In genomic region chr12:54984701-54985256, GRCm38 (mm10) we compare ENCODE assay signal across 8 mouse cellular contexts. TPM values are rescaled to one million over a fixed set of nuclear protein-coding genes. Genes with fewer than 3 reads are reported as not detected.
DNase-seq lines count a peak whose midpoint lies in the region; ATAC-seq lines count a peak whose summit lies in the region.

No protein-coding gene starts in this region.

- under 1% methylated on average over 42 of the region's 42 CpGs for WGBS in forebrain, embryonic 14.5 days
- WGBS in macrophage (ENCODE audit: missing documents) = under 1% methylated on average over 41 of the region's 42 CpGs

- H3K9ac ChIP-seq in forebrain, embryonic 14.5 days (ENCODE audit: low read length) = peak overlapping the region; percentile 84

- ATAC-seq in forebrain, embryonic 14.5 days = peak; percentile 79

- DNase-seq in MEL-GATA-1-ER (ENCODE audit: extremely low read depth, low read depth) = peak; percentile 66
- DNase-seq in c-Kit-negative CD71-positive TER-119-positive erythroid progenitor cells, embryonic 14.5 days (ENCODE audit: low read depth, low spot score) = peak; percentile 65
- DNase-seq in forebrain, embryonic 14.5 days (ENCODE audit: low spot score) = peak; percentile 68
- DNase-seq in heart, postnatal 4 days = peak; percentile 78
- DNase-seq in layer of hippocampus, postnatal 36 days = peak; percentile 20 to 34
- peak; percentile 54 for DNase-seq in right cerebral cortex, adult 18-20 months
- DNase-seq in yolk sac, embryonic 10.5 days (ENCODE audit: low spot score) = peak; percentile 75

- H3K79me2 ChIP-seq in macrophage (ENCODE audit: inconsistent target) = peaks cover 51% of the 10 kb centered on the region

- no peaks in the 10 kb centered on the region for H3K36me3 ChIP-seq in forebrain, embryonic 14.5 days (ENCODE audit: control insufficient read depth, insufficient read depth, low read length)
- no peaks in the 10 kb centered on the region for H3K36me3 ChIP-seq in macrophage (ENCODE audit: inconsistent target)

- H3K27ac ChIP-seq in forebrain, embryonic 14.5 days (ENCODE audit: low read depth, low read length) = peak overlapping the region; percentile 86
- peak overlapping the region; percentile 28; the same call in 1 of the 2 replicates for H3K27ac ChIP-seq in macrophage

- H3K27me3 ChIP-seq in forebrain, embryonic 14.5 days (replicated peaks; ENCODE audit: control insufficient read depth, insufficient read depth, low read length) = no peaks in the 10 kb centered on the region

- peak overlapping the region; percentile 91 for H3K4me3 ChIP-seq in forebrain, embryonic 14.5 days (ENCODE audit: low read depth, low read length)
- peak overlapping the region; percentile 50 for H3K4me3 ChIP-seq in macrophage (ENCODE audit: inconsistent target)

- H3K4me1 ChIP-seq in forebrain, embryonic 14.5 days (ENCODE audit: control insufficient read depth, insufficient read depth, low read length) = peaks cover 2% of the 10 kb centered on the region; the same call in 1 of the 2 replicates

- no peaks in the 10 kb centered on the region for H3K9me3 ChIP-seq in forebrain, embryonic 14.5 days (replicated peaks; ENCODE audit: control insufficient read depth, low read length)

- H3K4me2 ChIP-seq in forebrain, embryonic 14.5 days (ENCODE audit: low read length) = peak overlapping the region; percentile 82

RNA-seq across cellular contexts. Expression of gene Gm20403, which starts 1.6 kb away (rescaled TPM):
- not detected in 2 replicates for polyA plus RNA-seq in forebrain, embryonic 14.5 days (2014; fragmentation: Nextera tagmentation; extraction: Ambion mirVana)
- not detected for total RNA-seq in heart, postnatal 4 days (2021)
- not detected for total RNA-seq in layer of hippocampus, postnatal 36 days (2021)
- not detected for total RNA-seq in macrophage (2018; cell fraction: chromatin; rRNA removed)
- not detected for total RNA-seq in macrophage (2018; cell fraction: cytosol; rRNA removed)
- not detected for total RNA-seq in macrophage (2018; cell fraction: nucleus; rRNA removed)
- not detected in 3 replicates for polyA plus RNA-seq in macrophage (2018)

RNA-seq across cellular contexts. Expression of gene Baz1a, which starts 29.4 kb away (rescaled TPM):
- 13.6 and 14.4 TPM in 2 replicates for polyA plus RNA-seq in forebrain, embryonic 14.5 days (2014; fragmentation: Nextera tagmentation; extraction: Ambion mirVana)
- total RNA-seq in heart, postnatal 4 days (2021) = 10 to 100 TPM; 15.0 to 16.5 TPM
- 1 to 10 TPM; 1.1 to 2.3 TPM for total RNA-seq in layer of hippocampus, postnatal 36 days (2021)
- total RNA-seq in macrophage (2018; cell fraction: chromatin; rRNA removed) = 100 to 1,000 TPM in 25 of 26 experiments, 10 to 100 TPM in 1; 90.4 to 463 (median 147) TPM
- 10 to 100 TPM; 18.7 to 68.1 (median 23.2) TPM for total RNA-seq in macrophage (2018; cell fraction: cytosol; rRNA removed)
- total RNA-seq in macrophage (2018; cell fraction: nucleus; rRNA removed) = 100 to 1,000 TPM in 15 of 26 experiments, 10 to 100 TPM in 11; 68.7 to 373 (median 139) TPM
- polyA plus RNA-seq in macrophage (2018) = 18.5 to 21.9 TPM (median 20.9 TPM) in 3 replicates

Comparison
In these comparisons a context has a peak if more than half of its experiments do, and no peak if none do; other contexts are left out.
1. Peak in every context shown above with its lines: DNase-seq, ATAC-seq, H3K4me3 ChIP-seq and H3K27ac ChIP-seq.
2. DNase-seq: peak in every context shown above with its lines; median percentile 78 in heart, postnatal 4 days; 75 in yolk sac, embryonic 10.5 days; 68 in forebrain, embryonic 14.5 days; 66 in MEL-GATA-1-ER; 65 in c-Kit-negative CD71-positive TER-119-positive erythroid progenitor cells, embryonic 14.5 days; 54 in right cerebral cortex, adult 18-20 months; 27 in layer of hippocampus, postnatal 36 days.
3. RNA of gene Baz1a, which starts 29.4 kb away (total RNA-seq): 15.0 to 16.5 TPM in heart, postnatal 4 days; 1.1 to 2.3 TPM in layer of hippocampus, postnatal 36 days; every median in the first group is over 4 times any median in the second.